Mouse (Mus musculus) urinary bladder, postnatal 4 days (tissue): Measurements from ENCODE around the gene Atp6v0a4.

Experiments used
- DNase-seq, 2 experiments: peaks; one replicate each; pipeline ENCODE4 v3.0.0; 2021 to 2022; ENCODE audit warnings: low spot score in 2 of 2

Atp6v0a4 gene

DNA sequence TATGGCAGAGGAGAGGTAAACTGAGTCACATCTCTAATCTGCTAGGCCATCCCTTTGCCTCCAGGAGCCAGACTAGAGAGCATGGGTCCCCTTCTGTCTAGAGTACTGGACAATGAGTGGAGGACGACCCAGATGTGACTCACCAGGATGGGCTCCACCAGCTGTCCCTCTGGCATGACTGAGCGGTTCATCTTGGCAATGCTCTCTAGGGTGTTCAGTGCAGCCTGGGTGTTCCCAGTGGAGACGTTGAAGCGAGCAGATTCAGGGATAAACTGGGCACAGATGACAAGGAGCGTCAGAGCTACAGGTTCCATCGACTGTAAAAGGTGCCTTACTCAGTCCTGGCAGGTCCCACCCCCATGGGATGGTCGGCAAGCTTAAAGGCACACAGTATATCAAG, 103.0 kb downstream of the Atp6v0a4 start:
- DNase-seq = no peak

DNA sequence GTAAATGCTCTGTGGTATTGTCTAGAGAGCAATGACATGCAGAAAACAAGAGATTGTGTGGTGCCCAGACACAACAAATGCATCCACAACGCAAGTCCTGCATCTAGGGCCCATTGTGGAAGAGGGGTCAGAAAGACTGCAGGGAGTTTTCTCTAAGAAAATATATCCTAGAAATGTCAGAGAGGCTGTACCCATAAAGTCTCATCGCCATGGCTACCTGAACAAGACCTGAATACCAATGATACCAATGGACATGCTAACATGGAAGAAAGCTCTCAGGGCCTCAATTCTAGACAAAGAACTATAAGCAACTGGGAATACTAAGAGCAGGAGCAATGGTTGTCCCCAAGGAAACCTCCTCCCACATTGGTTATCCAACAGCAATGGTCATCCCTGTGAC, 111.6 kb downstream of the Atp6v0a4 start:
- DNase-seq = no peak

DNA sequence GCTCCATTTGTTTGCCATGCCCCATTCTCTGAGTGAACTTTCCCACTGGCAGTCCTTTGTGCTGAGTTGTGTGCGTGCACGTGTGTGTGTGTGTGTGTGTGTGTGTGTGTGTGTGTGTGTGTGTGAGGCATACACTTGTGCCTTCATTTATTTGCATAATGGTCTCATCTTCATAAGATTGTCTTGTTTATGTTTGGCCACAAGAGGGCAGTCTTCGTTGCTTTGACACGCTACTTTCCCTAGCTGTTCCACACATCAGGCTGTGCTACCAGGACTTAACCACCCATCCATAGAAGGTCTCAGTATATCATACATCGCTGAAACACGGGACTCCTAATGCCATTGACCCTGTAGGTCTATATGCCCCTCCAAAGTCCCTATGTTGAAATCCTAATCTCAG, 116.9 kb downstream of the Atp6v0a4 start:
- DNase-seq = no peak
